Mouse (Mus musculus): ENCODE results near the gene Fbxo34. TPM values are rescaled to one million over a fixed set of nuclear protein-coding genes. Genes with fewer than 3 reads are reported as not detected.
"Not testable (repeated sequence)": the region's sequence is repeated elsewhere in the genome, so short reads cannot be mapped to it uniquely, and the experiment has no call there.

Fbxo34 gene
- total RNA-seq, 4 experiments from 2014 or later: 9.4 to 12.1 (median 11.6) TPM

GRCm38 (mm10) chr14:47516755-47517154 lies 66.5 kb downstream of the Fbxo34 start:
- DNase-seq (ENCODE audit: low spot score): no peak

- DNase-seq (ENCODE audit: low spot score): peak; percentile 49
These were observed 68.4 kb downstream of the Fbxo34 start for GRCm38 (mm10) chr14:47518619-47519018.

- DNase-seq (ENCODE audit: low spot score): no peak
These were observed 70.7 kb downstream of the Fbxo34 start for GRCm38 (mm10) chr14:47520751-47521449.

- no peak for DNase-seq (ENCODE audit: low spot score)
These were observed 71.4 kb downstream of the Fbxo34 start for GRCm38 (mm10) chr14:47521609-47522008.

- no peak for DNase-seq (ENCODE audit: low spot score)
These were observed 72.1 kb downstream of the Fbxo34 start for GRCm38 (mm10) chr14:47522301-47522700.

GRCm38 (mm10) chr14:47525374-47525773 lies 75.2 kb downstream of the Fbxo34 start:
- DNase-seq (ENCODE audit: low spot score): no peak

- DNase-seq (ENCODE audit: low spot score): no peak
These were observed 75.6 kb downstream of the Fbxo34 start for GRCm38 (mm10) chr14:47525861-47526260.

GRCm38 (mm10) chr14:47527833-47528232 lies 77.6 kb downstream of the Fbxo34 start:
- DNase-seq (ENCODE audit: low spot score): no peak

GRCm38 (mm10) chr14:47528293-47528692 lies 78.1 kb downstream of the Fbxo34 start:
- no peak for DNase-seq (ENCODE audit: low spot score)

GRCm38 (mm10) chr14:47529019-47529418 lies 78.8 kb downstream of the Fbxo34 start:
- DNase-seq (ENCODE audit: low spot score): peak; percentile 74

- not testable (repeated sequence) for DNase-seq (ENCODE audit: low spot score)
These were observed 79.4 kb downstream of the Fbxo34 start for GRCm38 (mm10) chr14:47529592-47529991.

GRCm38 (mm10) chr14:47532496-47532895 lies 82.3 kb downstream of the Fbxo34 start:
- no peak for DNase-seq (ENCODE audit: low spot score)

- DNase-seq (ENCODE audit: low spot score): peak; percentile 49
These were observed 83.3 kb downstream of the Fbxo34 start for GRCm38 (mm10) chr14:47533365-47534175.

- no peak for DNase-seq (ENCODE audit: low spot score)
These were observed 83.9 kb downstream of the Fbxo34 start for GRCm38 (mm10) chr14:47534176-47534525.

GRCm38 (mm10) chr14:47535096-47535495 lies 84.9 kb downstream of the Fbxo34 start:
- no peak for DNase-seq (ENCODE audit: low spot score)

GRCm38 (mm10) chr14:47541325-47541948 lies 91.2 kb downstream of the Fbxo34 start:
- DNase-seq (ENCODE audit: low spot score): no peak

- no peak for DNase-seq (ENCODE audit: low spot score)
These were observed 92.1 kb downstream of the Fbxo34 start for GRCm38 (mm10) chr14:47542283-47542682.

GRCm38 (mm10) chr14:47544286-47544685 lies 94.1 kb downstream of the Fbxo34 start:
- no peak for DNase-seq (ENCODE audit: low spot score)

- DNase-seq (ENCODE audit: low spot score): no peak
These were observed 94.7 kb downstream of the Fbxo34 start for GRCm38 (mm10) chr14:47544877-47545276.

GRCm38 (mm10) chr14:47551668-47552067 lies 101.4 kb downstream of the Fbxo34 start:
- no peak for DNase-seq (ENCODE audit: low spot score)

- DNase-seq (ENCODE audit: low spot score): no peak
These were observed 103.2 kb downstream of the Fbxo34 start for GRCm38 (mm10) chr14:47553380-47553779.

GRCm38 (mm10) chr14:47554236-47554635 lies 104.0 kb downstream of the Fbxo34 start:
- DNase-seq (ENCODE audit: low spot score): no peak

GRCm38 (mm10) chr14:47555225-47555624 lies 105.0 kb downstream of the Fbxo34 start:
- no peak for DNase-seq (ENCODE audit: low spot score)

Data from heart, adult 8-10 months (tissue).